Mouse (Mus musculus): ENCODE measurements around the gene Thrb.

Gene Thrb

GRCm38 (mm10) chr14:17719494-17719893 is 59.4 kb downstream of the Thrb start:
- DNase-seq: no peak

- DNase-seq: no peak
Observed at GRCm38 (mm10) chr14:17722824-17723445, 62.9 kb downstream of the Thrb start.

GRCm38 (mm10) chr14:17724577-17724976 is 64.5 kb downstream of the Thrb start:
- no peak for DNase-seq

GRCm38 (mm10) chr14:17726906-17727305 is 66.8 kb downstream of the Thrb start:
- no peak for DNase-seq

- DNase-seq: no peak
Observed at GRCm38 (mm10) chr14:17727878-17728277, 67.8 kb downstream of the Thrb start.

GRCm38 (mm10) chr14:17728889-17729288 is 68.8 kb downstream of the Thrb start:
- no peak for DNase-seq

GRCm38 (mm10) chr14:17731020-17731419 is 71.0 kb downstream of the Thrb start:
- no peak for DNase-seq

GRCm38 (mm10) chr14:17733077-17733778 is 73.2 kb downstream of the Thrb start:
- DNase-seq: no peak

GRCm38 (mm10) chr14:17733779-17734137 is 73.7 kb downstream of the Thrb start:
- DNase-seq: no peak

- no peak for DNase-seq
Observed at GRCm38 (mm10) chr14:17735440-17735839, 75.4 kb downstream of the Thrb start.

- no peak for DNase-seq
Observed at GRCm38 (mm10) chr14:17740903-17741302, 80.8 kb downstream of the Thrb start.

- no peak for DNase-seq
Observed at GRCm38 (mm10) chr14:17742264-17742663, 82.2 kb downstream of the Thrb start.

- DNase-seq: no peak
Observed at GRCm38 (mm10) chr14:17742902-17743712, 83.0 kb downstream of the Thrb start.

- no peak for DNase-seq
Observed at GRCm38 (mm10) chr14:17743713-17744158, 83.7 kb downstream of the Thrb start.

GRCm38 (mm10) chr14:17747922-17748321 is 87.9 kb downstream of the Thrb start:
- no peak for DNase-seq

- DNase-seq: no peak
Observed at GRCm38 (mm10) chr14:17748945-17749344, 88.9 kb downstream of the Thrb start.

GRCm38 (mm10) chr14:17751911-17752310 is 91.8 kb downstream of the Thrb start:
- DNase-seq: no peak

GRCm38 (mm10) chr14:17753429-17753828 is 93.4 kb downstream of the Thrb start:
- DNase-seq: no peak

GRCm38 (mm10) chr14:17756732-17757131 is 96.7 kb downstream of the Thrb start:
- DNase-seq: no peak

GRCm38 (mm10) chr14:17767987-17768386 is 107.9 kb downstream of the Thrb start:
- no peak for DNase-seq

- no peak for DNase-seq
Observed at GRCm38 (mm10) chr14:17774404-17774803, 114.3 kb downstream of the Thrb start.

GRCm38 (mm10) chr14:17781921-17782320 is 121.9 kb downstream of the Thrb start:
- no peak for DNase-seq

- no peak for DNase-seq
Observed at GRCm38 (mm10) chr14:17784207-17784806, 124.2 kb downstream of the Thrb start.
